Comparison of ENCODE assay signal across 8 mouse cellular contexts in genomic region chr10:127522088-127522581, GRCm38 (mm10). TPM values are rescaled to one million over a fixed set of nuclear protein-coding genes. Genes with fewer than 3 reads are reported as not detected.
DNase-seq lines count a peak whose midpoint lies in the region; ATAC-seq and TF ChIP-seq lines count a peak whose summit lies in the region.

Gene Shmt2 (minus strand): TSS chr10:127522444.

- TF ChIP-seq CTCF in lung, postnatal 0 days (IDR thresholded peaks at IDR 0.05): no peak

- H3K27ac ChIP-seq in hindbrain, embryonic 11.5 days (ENCODE audit: low read depth, low read length): no peak within 1 kb of the TSS
- H3K27ac ChIP-seq in lung, postnatal 0 days (ENCODE audit: low read length): no peak within 1 kb of the TSS

- peak within 1 kb of the TSS; percentile 47 for H3K4me3 ChIP-seq in hindbrain, embryonic 11.5 days (ENCODE audit: low read depth, low read length)
- H3K4me3 ChIP-seq in lung, postnatal 0 days (ENCODE audit: low read depth, low read length): peak within 1 kb of the TSS; percentile 48

- peak; percentile 59 for ATAC-seq in hindbrain, embryonic 11.5 days (ENCODE audit: low FRiP score)
- ATAC-seq in lung, postnatal 0 days: peak; percentile 66

- H3K9me3 ChIP-seq in hindbrain, embryonic 11.5 days (ENCODE audit: control insufficient read depth, low read length): no peaks in the 10 kb centered on the region
- no peaks in the 10 kb centered on the region for H3K9me3 ChIP-seq in lung, postnatal 0 days (ENCODE audit: low read length)

- peaks cover 3% of the 10 kb centered on the region; the same call in 1 of the 2 replicates for H3K36me3 ChIP-seq in hindbrain, embryonic 11.5 days (ENCODE audit: control insufficient read depth, insufficient read depth, low read length)
- no peaks in the 10 kb centered on the region for H3K36me3 ChIP-seq in lung, postnatal 0 days (ENCODE audit: insufficient read depth, low read length)

- TF ChIP-seq EP300 in lung, postnatal 0 days (IDR thresholded peaks at IDR 0.05): 0 out of 2 replicates have a peak, but pooled peaks have one; percentile 33

- under 1% methylated on average over 21 of the region's 21 CpGs for WGBS in hindbrain, embryonic 11.5 days
- WGBS in lung, postnatal 0 days: under 1% methylated on average over 21 of the region's 21 CpGs

- peak within 1 kb of the TSS; percentile 80 for H3K4me2 ChIP-seq in hindbrain, embryonic 11.5 days (replicated peaks; ENCODE audit: low read depth, low read length)
- H3K4me2 ChIP-seq in lung, postnatal 0 days (replicated peaks; ENCODE audit: low read depth, low read length): peak within 1 kb of the TSS; percentile 80

- DNase-seq in R1 (ENCODE audit: low read depth, low spot score): peak; percentile 96
- peak; percentile 93 for DNase-seq in cerebellum, postnatal 10 days
- DNase-seq in frontal cortex, postnatal 10 days (ENCODE audit: low spot score in 2 of 2): peak; percentile 74 to 82
- peak; percentile 95 for DNase-seq in hindbrain, embryonic 11.5 days (ENCODE audit: low spot score)
- DNase-seq in layer of hippocampus, adult 9-11 months: peak; percentile 87
- DNase-seq in lung, postnatal 0 days (ENCODE audit: low spot score): peak; percentile 95
- peak; percentile 73 for DNase-seq in ovary, postnatal 14 days (ENCODE audit: low spot score)
- DNase-seq in thymus, postnatal 10 days (ENCODE audit: low spot score in 2 of 2): peak; percentile 78 to 85

- peaks cover 38% of the 10 kb centered on the region for H3K27me3 ChIP-seq in hindbrain, embryonic 11.5 days (ENCODE audit: control insufficient read depth, insufficient read depth, low read length)
- H3K27me3 ChIP-seq in lung, postnatal 0 days (replicated peaks; ENCODE audit: insufficient read depth, low read length): peaks cover 27% of the 10 kb centered on the region

- peak within 1 kb of the TSS; percentile 42 for H3K9ac ChIP-seq in hindbrain, embryonic 11.5 days (ENCODE audit: low read depth, low read length)
- H3K9ac ChIP-seq in lung, postnatal 0 days (replicated peaks; ENCODE audit: low read depth): peak within 1 kb of the TSS; percentile 13; the same call in 1 of the 2 replicates

- H3K4me1 ChIP-seq in hindbrain, embryonic 11.5 days (replicated peaks; ENCODE audit: control insufficient read depth, insufficient read depth, low read length): peaks cover 25% of the 10 kb centered on the region
- peaks cover 19% of the 10 kb centered on the region; the same call in 1 of the 2 replicates for H3K4me1 ChIP-seq in lung, postnatal 0 days (ENCODE audit: insufficient read depth, low read depth, low read length)

RNA-seq across cellular contexts. Expression of gene Shmt2, which starts in this region (rescaled TPM):
- 70.3 and 70.4 TPM in 2 replicates for polyA plus RNA-seq in hindbrain, embryonic 11.5 days (2014; fragmentation: Nextera tagmentation; extraction: Ambion mirVana)
- 27.1 and 31.0 TPM in 2 replicates for polyA plus RNA-seq in lung, postnatal 0 days (2015; fragmentation: Nextera tagmentation; extraction: Ambion mirVana)
